Mouse (Mus musculus) heart, postnatal 0 days (tissue): ENCODE measurements around the gene Arhgap15. TPM values are rescaled to one million over a fixed set of nuclear protein-coding genes. Genes with fewer than 3 reads are reported as not detected.

Source experiments
- ATAC-seq: fragments of 200-750 bp; cut with Nextera tagmentation; 2 replicates; pipeline ENCODE4 v1.8.0; 2017; ENCODE audit warnings: low read depth, moderate number of reproducible peaks, moderate library complexity; ENCODE audit not compliant: insufficient read depth
- DNase-seq: peaks from one replicate; pipeline ENCODE4 v3.0.0-alpha.2; 2016; ENCODE audit warnings: low spot score
- H3K27ac ChIP-seq: fragments of 300-500 bp; sonication (generic); 2 replicates; pipeline ENCODE4 v1.5.1; 2014; ENCODE audit warnings: low read depth, mild to moderate bottlenecking
- H3K27me3 ChIP-seq: fragments of 300-500 bp; sonication (generic); 2 replicates; pipeline ENCODE4 v1.6.1; 2014; ENCODE audit warnings: low read length, mixed read lengths; ENCODE audit not compliant: control insufficient read depth, insufficient read depth
- H3K36me3 ChIP-seq: fragments of 300-500 bp; sonication (generic); replicated peaks from 2 replicates; pipeline ENCODE4 v1.6.1; 2014; ENCODE audit warnings: low read length, mixed read lengths; ENCODE audit not compliant: control insufficient read depth, insufficient read depth
- H3K4me1 ChIP-seq: fragments of 300-500 bp; sonication (generic); 2 replicates; pipeline ENCODE4 v1.6.1; 2014; ENCODE audit warnings: antibody characterized with exemption; ENCODE audit not compliant: control insufficient read depth, insufficient read depth
- H3K4me2 ChIP-seq: fragments of 300-500 bp; sonication (generic); 2 replicates; pipeline ENCODE4 v1.6.1; 2014; ENCODE audit warnings: low read depth, mild to moderate bottlenecking, low read length, moderate library complexity
- H3K4me3 ChIP-seq: fragments of 300-500 bp; sonication (generic); 2 replicates; pipeline ENCODE4 v1.5.1; 2014; ENCODE audit warnings: low read depth, low read length
- H3K9ac ChIP-seq: fragments of 300-500 bp; sonication (generic); replicated peaks from 2 replicates; pipeline ENCODE4 v1.6.1; 2014; ENCODE audit warnings: low read depth, low read length, mixed read lengths
- H3K9me3 ChIP-seq: fragments of 300-500 bp; sonication (generic); replicated peaks from 2 replicates; pipeline ENCODE4 v1.6.1; 2016; ENCODE audit warnings: low read length; ENCODE audit not compliant: control insufficient read depth
- CTCF ChIP-seq: IDR thresholded peaks from 2 replicates; pipeline ENCODE4 v1.5.1; 2016; ENCODE audit warnings: antibody characterized with exemption, control low read depth, low read depth
- EP300 ChIP-seq: IDR thresholded peaks from 2 replicates; pipeline ENCODE4 v1.6.1; 2016; ENCODE audit warnings: antibody characterized with exemption, low read depth
- WGBS: fragments of 180-500 bp; shearing (Covaris S2); extraction: QIAGEN DNeasy Blood & Tissue Kit; methylation state at CpG from one replicate; pipeline ENCODE4 v1.1.7; 2014; 5-methylcytosine and 5-hydroxymethylcytosine counted together
- polyA plus RNA-seq: library from polyadenylated mRNA; unstranded; fragments of >200 nt; fragmentation: Nextera tagmentation; extraction: Ambion mirVana; gene quantifications from 2 replicates; pipeline ENCODE4 v1.2.1, GENCODE M21; 2015
- total RNA-seq: library from RNA; depleted of rRNA; stranded (reverse); fragments of >200 nt; gene quantifications from 2 replicates; pipeline ENCODE4 v1.2.3, GENCODE M21; 2014; ENCODE audit warnings: low replicate concordance

Arhgap15 gene
- total and polyA plus RNA-seq, 2 experiments from 2014 or later = 0.46 to 1.7 TPM

GRCm38 (mm10) chr2:43783759-43784735 lies 35.4 kb downstream of the Arhgap15 start:
- Histone ChIP-seq H3K27me3 (no peaks in the 10 kb centered on the region), H3K9me3 (no peaks in the 10 kb centered on the region), H3K9ac (no peak overlapping the region), H3K4me2 (no peak overlapping the region), H3K27ac (no peak overlapping the region), H3K4me1 (no peaks in the 10 kb centered on the region), H3K36me3 (no peaks in the 10 kb centered on the region), H3K4me3 (no peak overlapping the region)
- no peak for DNase-seq
- TF ChIP-seq EP300 (no peak), CTCF (no peak)
- 55% methylated on average over 7 of the region's 7 CpGs for WGBS
- no peak for ATAC-seq

DNA sequence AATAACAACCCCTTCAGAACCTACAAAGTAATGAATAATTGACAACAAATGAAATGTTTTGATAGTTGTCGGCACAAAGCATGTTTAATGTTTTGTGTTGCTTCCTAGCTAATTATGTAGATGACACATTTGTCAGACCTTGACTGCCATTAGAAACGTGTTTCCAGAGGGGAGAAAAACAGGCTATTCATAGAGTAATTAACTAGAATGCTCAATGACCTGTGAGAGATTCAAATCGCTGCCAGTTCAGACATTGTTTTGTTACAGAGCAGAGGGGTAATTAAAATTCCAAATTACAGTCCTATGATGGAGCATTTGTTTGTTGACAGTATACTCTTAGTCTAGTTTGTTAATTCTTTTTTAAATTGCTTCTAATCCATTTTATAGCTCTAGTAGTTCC lies 37.5 kb downstream of the Arhgap15 start:
- 53% methylated on average over 3 of the region's 3 CpGs for WGBS
- Histone ChIP-seq H3K4me3 (no peak overlapping the region), H3K27ac (no peak overlapping the region), H3K4me2 (no peak overlapping the region), H3K4me1 (no peaks in the 10 kb centered on the region), H3K9ac (no peak overlapping the region), H3K27me3 (no peaks in the 10 kb centered on the region), H3K9me3 (no peaks in the 10 kb centered on the region), H3K36me3 (no peaks in the 10 kb centered on the region)
- DNase-seq (no peak), ATAC-seq (no peak)
- no peak for TF ChIP-seq CTCF

- ATAC-seq = no peak; the same call in 1 of the 2 replicates
- 44% methylated on average over 12 of the region's 12 CpGs for WGBS
Measured at GRCm38 (mm10) chr2:43787141-43787540, 38.5 kb downstream of the Arhgap15 start.

GRCm38 (mm10) chr2:43788484-43788883 lies 39.9 kb downstream of the Arhgap15 start:
- Histone ChIP-seq H3K27me3 (no peaks in the 10 kb centered on the region), H3K4me2 (no peak overlapping the region), H3K27ac (no peak overlapping the region), H3K9me3 (no peaks in the 10 kb centered on the region), H3K36me3 (no peaks in the 10 kb centered on the region), H3K9ac (no peak overlapping the region), H3K4me1 (no peaks in the 10 kb centered on the region), H3K4me3 (no peak overlapping the region)
- no peak for DNase-seq
- ATAC-seq = no peak
- WGBS = 65% methylated on average over 8 of the region's 8 CpGs
- TF ChIP-seq EP300 = no peak
- TF ChIP-seq CTCF = no peak

More at GRCm38 (mm10) chr2:43787141-43787540, 38.5 kb downstream of the Arhgap15 start:
- Histone ChIP-seq H3K9me3 (no peaks in the 10 kb centered on the region), H3K36me3 (no peaks in the 10 kb centered on the region), H3K4me1 (no peaks in the 10 kb centered on the region), H3K4me3 (no peak overlapping the region), H3K27ac (no peak overlapping the region), H3K4me2 (no peak overlapping the region), H3K9ac (no peak overlapping the region), H3K27me3 (no peaks in the 10 kb centered on the region)
- no peak for DNase-seq
- TF ChIP-seq CTCF (peak; percentile 59), EP300 (no peak)

GRCm38 (mm10) chr2:43790049-43790693 lies 41.5 kb downstream of the Arhgap15 start:
- Histone ChIP-seq H3K27me3 (no peaks in the 10 kb centered on the region), H3K36me3 (no peaks in the 10 kb centered on the region), H3K4me3 (no peak overlapping the region), H3K9me3 (no peaks in the 10 kb centered on the region), H3K27ac (no peak overlapping the region), H3K9ac (no peak overlapping the region), H3K4me1 (no peaks in the 10 kb centered on the region), H3K4me2 (no peak overlapping the region)
- 68% methylated on average over 6 of the region's 6 CpGs for WGBS
- no peak for TF ChIP-seq EP300
- TF ChIP-seq CTCF = no peak
- no peak for DNase-seq
- no peak for ATAC-seq
